Comparison of ENCODE assay signal across 26 mouse cellular contexts in genomic region chr4:142039662-142040353, GRCm38 (mm10). TPM values are rescaled to one million over a fixed set of nuclear protein-coding genes. Genes with fewer than 3 reads are reported as not detected.
DNase-seq lines count a peak whose midpoint lies in the region; ATAC-seq and TF ChIP-seq lines count a peak whose summit lies in the region.
"Had no signal": no experiment of that assay in that cellular context is flagged by ENCODE, and none has a peak within 500 bp of the region (broad histone marks: within the 10 kb centered on the region; RNA-seq: fewer than 3 reads in every experiment).

No protein-coding gene starts in this region.

- 34% methylated on average over 9 of the region's 9 CpGs for WGBS in heart, embryonic 12.5 days
- 31% methylated on average over 9 of the region's 9 CpGs for WGBS in heart, postnatal 0 days
- WGBS in liver, embryonic 16.5 days (ENCODE audit: insufficient replicate concordance): 32% methylated on average over 9 of the region's 9 CpGs

- H3K27me3 ChIP-seq in heart, embryonic 12.5 days (replicated peaks): no peaks in the 10 kb centered on the region
- H3K27me3 ChIP-seq in heart, postnatal 0 days (ENCODE audit: control insufficient read depth, insufficient read depth, low read length): no peaks in the 10 kb centered on the region
- H3K27me3 ChIP-seq in liver, embryonic 16.5 days (ENCODE audit: control insufficient read depth, insufficient read depth, low read depth, low read length): no peaks in the 10 kb centered on the region

- intact Hi-C loops in left cerebral cortex, postnatal 36 days (cut with DNase I): no loop called here

- H3K4me1 ChIP-seq in heart, embryonic 12.5 days (replicated peaks): peaks cover 63% of the 10 kb centered on the region
- peaks cover 24% of the 10 kb centered on the region for H3K4me1 ChIP-seq in heart, postnatal 0 days (ENCODE audit: control insufficient read depth, insufficient read depth)
- H3K4me1 ChIP-seq in liver, embryonic 16.5 days (ENCODE audit: control insufficient read depth, low read depth, low read length): peaks cover 25% of the 10 kb centered on the region

- H3K4me2 ChIP-seq in heart, embryonic 12.5 days: no peak overlapping the region
- H3K4me2 ChIP-seq in heart, postnatal 0 days (ENCODE audit: low read depth, low read length): no peak overlapping the region
- H3K4me2 ChIP-seq in liver, embryonic 16.5 days (ENCODE audit: low read depth, low read length): peak overlapping the region; percentile 34

- no peak for TF ChIP-seq CTCF in heart, postnatal 0 days (IDR thresholded peaks at IDR 0.05; ENCODE audit: low read depth)

- no peaks in the 10 kb centered on the region for H3K9me3 ChIP-seq in heart, embryonic 12.5 days (replicated peaks)
- H3K9me3 ChIP-seq in heart, postnatal 0 days (replicated peaks; ENCODE audit: control insufficient read depth, low read length): no peaks in the 10 kb centered on the region
- no peaks in the 10 kb centered on the region for H3K9me3 ChIP-seq in liver, embryonic 16.5 days (replicated peaks; ENCODE audit: control insufficient read depth, low read length)
- H3K9me3 ChIP-seq: embryonic facial prominence, embryonic 10.5 days; hindbrain, embryonic 10.5 days had no signal

- H3K27ac ChIP-seq in heart, embryonic 12.5 days (ENCODE audit: poor library complexity, severe bottlenecking): peak overlapping the region; percentile 91
- H3K27ac ChIP-seq in heart, postnatal 0 days (ENCODE audit: low read depth): peak overlapping the region; percentile 86
- H3K27ac ChIP-seq in liver, embryonic 16.5 days (ENCODE audit: low read length): peak overlapping the region; percentile 45; the same call in 1 of the 2 replicates
- H3K27ac ChIP-seq: hindbrain, postnatal 0 days had no signal

- no peak overlapping the region for H3K4me3 ChIP-seq in heart, embryonic 12.5 days
- no peak overlapping the region for H3K4me3 ChIP-seq in heart, postnatal 0 days (ENCODE audit: low read depth, low read length)
- H3K4me3 ChIP-seq in liver, embryonic 16.5 days (ENCODE audit: low read depth, low read length): no peak overlapping the region
- H3K4me3 ChIP-seq: embryonic facial prominence, embryonic 10.5 days; hindbrain, embryonic 10.5 days; layer of hippocampus, adult 2 months; myocyte had no signal

- peaks cover 18% of the 10 kb centered on the region; the same call in 1 of the 2 replicates for H3K36me3 ChIP-seq in heart, embryonic 12.5 days
- peaks cover 16% of the 10 kb centered on the region; the same call in 1 of the 2 replicates for H3K36me3 ChIP-seq in heart, postnatal 0 days (replicated peaks; ENCODE audit: control insufficient read depth, insufficient read depth, low read length)
- H3K36me3 ChIP-seq in liver, embryonic 16.5 days (ENCODE audit: control insufficient read depth, insufficient read depth): no peaks in the 10 kb centered on the region
- H3K36me3 ChIP-seq: embryonic facial prominence, embryonic 10.5 days; hindbrain, embryonic 10.5 days had no signal

- H3K9ac ChIP-seq in heart, embryonic 12.5 days: no peak overlapping the region
- no peak overlapping the region for H3K9ac ChIP-seq in heart, postnatal 0 days (replicated peaks; ENCODE audit: low read depth, low read length)
- no peak overlapping the region for H3K9ac ChIP-seq in liver, embryonic 16.5 days (ENCODE audit: low read depth, low read length)

- DNase-seq in heart, adult 8-10 months (ENCODE audit: low spot score): no peak
- peak; percentile 43 for DNase-seq in heart, postnatal 0 days (ENCODE audit: low spot score)
- DNase-seq in left cerebral cortex, postnatal 36 days (ENCODE audit: low spot score in 2 of 2): no peak
- DNase-seq in left cerebral cortex, adult 8-10 months (ENCODE audit: low spot score in 2 of 2): no peak
- DNase-seq: adrenal gland, postnatal 25 days; B cell, adult 2 months; cerebellum, adult 11-12 months; cerebellum, postnatal 36 days; gastrocnemius, postnatal 36 days; kidney, adult 8-10 months; kidney, postnatal 14 days; left cerebral cortex, postnatal 4 days; lung, postnatal 10 days; midbrain, embryonic 14.5 days; right cerebral cortex, postnatal 4 days; thymus, adult 2 months had no signal

- no peak for TF ChIP-seq EP300 in heart, postnatal 0 days (IDR thresholded peaks at IDR 0.05; ENCODE audit: low read depth)

- ATAC-seq in heart, embryonic 12.5 days (ENCODE audit: insufficient number of reproducible peaks, low FRiP score): peak; percentile 74
- peak; percentile 43 for ATAC-seq in common myeloid progenitor, adult 5-6 weeks (replicated peaks; ENCODE audit: low read depth, poor library complexity, severe bottlenecking)
- peak; percentile 69 for ATAC-seq in heart, postnatal 0 days (ENCODE audit: insufficient read depth, low read depth)
- peak; percentile 94 for ATAC-seq in liver, embryonic 16.5 days (ENCODE audit: low read depth)
- ATAC-seq: forebrain, embryonic 14.5 days; hindbrain, postnatal 0 days had no signal

RNA-seq across cellular contexts. Expression of gene Fhad1, which starts 24.9 kb away (rescaled TPM):
- 3.9 and 4.8 TPM in 2 replicates for polyA plus RNA-seq in heart, embryonic 12.5 days (2016; fragmentation: Nextera tagmentation; extraction: Ambion mirVana)
- under 1 TPM; 0.26 to 0.41 (median 0.35) TPM for total RNA-seq in heart, adult 8-10 months (2022)
- not detected in 2 replicates for total RNA-seq in common myeloid progenitor, adult 5-6 weeks (2017)
- 3.3 TPM in 1 of 2 replicates, not detected in the other for total RNA-seq in heart, postnatal 0 days (2014; rRNA removed; ENCODE audit: low replicate concordance)
- polyA plus RNA-seq in heart, postnatal 0 days (2015; fragmentation: Nextera tagmentation; extraction: Ambion mirVana): 1.5 and 2.7 TPM in 2 replicates
- polyA plus RNA-seq in liver, embryonic 16.5 days (2015; fragmentation: Nextera tagmentation; extraction: Ambion mirVana): 0.02 TPM in 1 of 2 replicates, not detected in the other
- 10 to 100 TPM in 1 of 2 experiments, 1 to 10 TPM in 1; 5.1 to 10.8 TPM for total RNA-seq in left cerebral cortex, postnatal 36 days (2021)
- 10 to 100 TPM in 1 of 4 experiments, 1 to 10 TPM in 3; 6.4 to 11.9 (median 8.2) TPM for total RNA-seq in left cerebral cortex, adult 8-10 months (2022)
- total RNA-seq: megakaryocyte, adult 5-6 weeks had no signal

RNA-seq across cellular contexts. Expression of gene Tmem51, which starts 44.3 kb away (rescaled TPM):
- polyA plus RNA-seq in heart, embryonic 12.5 days (2016; fragmentation: Nextera tagmentation; extraction: Ambion mirVana): 28.3 and 29.6 TPM in 2 replicates
- total RNA-seq in heart, adult 8-10 months (2022): 1 to 10 TPM; 4.4 to 5.4 (median 4.7) TPM
- total RNA-seq in common myeloid progenitor, adult 5-6 weeks (2017): 0.39 and 0.41 TPM in 2 replicates
- 27.7 and 34.4 TPM in 2 replicates for total RNA-seq in heart, postnatal 0 days (2014; rRNA removed; ENCODE audit: low replicate concordance)
- 39.5 and 46.8 TPM in 2 replicates for polyA plus RNA-seq in heart, postnatal 0 days (2015; fragmentation: Nextera tagmentation; extraction: Ambion mirVana)
- 15.7 and 18.6 TPM in 2 replicates for polyA plus RNA-seq in liver, embryonic 16.5 days (2015; fragmentation: Nextera tagmentation; extraction: Ambion mirVana)
- total RNA-seq in left cerebral cortex, postnatal 36 days (2021): 1 to 10 TPM; 4.8 to 5.4 TPM
- total RNA-seq in left cerebral cortex, adult 8-10 months (2022): 1 to 10 TPM; 5.0 to 6.8 (median 5.4) TPM
- polyA plus RNA-seq: myocyte had no signal

Comparison
In these comparisons a context has a peak if more than half of its experiments do, and no peak if none do; other contexts are left out.
1. ATAC-seq: peak in every context shown above with its lines; median percentile 94 in liver, embryonic 16.5 days; 74 in heart, embryonic 12.5 days; 69 in heart, postnatal 0 days; 43 in common myeloid progenitor, adult 5-6 weeks.